Mouse (Mus musculus): Measurements from ENCODE around the gene Clpsl2. TPM values are rescaled to one million over a fixed set of nuclear protein-coding genes. Genes with fewer than 3 reads are reported as not detected.

Clpsl2 gene
- polyA plus RNA-seq, 1 experiment from 2014 or later, result not detected

- Histone ChIP-seq H3K9me3 (replicated peaks; ENCODE audit: control insufficient read depth, low read length) (no peaks in the 10 kb centered on the region), H3K36me3 (ENCODE audit: control insufficient read depth, insufficient read depth, low read length) (no peaks in the 10 kb centered on the region), H3K4me1 (ENCODE audit: control insufficient read depth, insufficient read depth, low read length) (no peaks in the 10 kb centered on the region; the same call in 1 of the 2 replicates), H3K27ac (ENCODE audit: low read depth, low read length) (no peak within 1 kb of the TSS), H3K27me3 (ENCODE audit: control insufficient read depth, insufficient read depth, low read length) (no peaks in the 10 kb centered on the region), H3K9ac (ENCODE audit: low read depth, low read length) (no peak within 1 kb of the TSS), H3K4me2 (no peak within 1 kb of the TSS), H3K4me3 (ENCODE audit: low read depth, low read length) (no peak within 1 kb of the TSS)
- WGBS (ENCODE audit: insufficient replicate concordance), result 51% methylated on average over 4 of the region's 4 CpGs
- no peak for ATAC-seq (replicated peaks; ENCODE audit: insufficient number of reproducible peaks, low FRiP score, low TSS enrichment)
Observed at GRCm38 (mm10) chr17:28560598-28560997, 11.4 kb downstream of the Clpsl2 start, which contains the start of gene Clps. Gene Clps, minus strand, starts transcription at chr17:28560766.

DNA sequence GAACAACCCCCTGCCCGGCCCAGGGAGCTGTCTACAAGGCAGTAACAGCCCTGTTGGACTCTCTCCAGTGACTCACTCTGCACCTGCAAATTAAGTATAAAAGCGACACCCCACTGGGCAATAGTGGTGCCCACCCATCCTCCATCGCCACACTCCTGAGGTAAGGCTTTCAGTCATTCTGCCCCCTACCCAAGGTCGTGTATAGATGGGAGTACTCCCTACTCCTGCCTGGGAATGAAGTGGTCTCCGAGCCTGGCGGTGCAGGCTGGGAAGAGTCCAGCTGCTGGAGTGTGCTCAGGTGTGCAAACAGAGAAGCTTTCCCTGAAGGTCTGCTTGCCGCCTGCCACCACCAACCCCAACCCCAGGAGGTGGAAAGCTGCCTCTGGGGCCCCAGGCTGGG lies 12.4 kb downstream of the Clpsl2 start:
- no peaks in the 10 kb centered on the region for H3K9me3 ChIP-seq (replicated peaks; ENCODE audit: control insufficient read depth, low read length)
- H3K27me3 ChIP-seq (ENCODE audit: control insufficient read depth, insufficient read depth, low read length), result no peaks in the 10 kb centered on the region
- no peak overlapping the region for H3K4me2 ChIP-seq
- H3K4me3 ChIP-seq (ENCODE audit: low read depth, low read length), result no peak overlapping the region
- H3K36me3 ChIP-seq (ENCODE audit: control insufficient read depth, insufficient read depth, low read length), result no peaks in the 10 kb centered on the region
- no peak for ATAC-seq (replicated peaks; ENCODE audit: insufficient number of reproducible peaks, low FRiP score, low TSS enrichment)
- no peaks in the 10 kb centered on the region; the same call in 1 of the 2 replicates for H3K4me1 ChIP-seq (ENCODE audit: control insufficient read depth, insufficient read depth, low read length)
- H3K27ac ChIP-seq (ENCODE audit: low read depth, low read length), result no peak overlapping the region
- 58% methylated on average over 7 of the region's 7 CpGs for WGBS (ENCODE audit: insufficient replicate concordance)
- H3K9ac ChIP-seq (ENCODE audit: low read depth, low read length), result no peak overlapping the region

- H3K9me3 ChIP-seq (replicated peaks; ENCODE audit: control insufficient read depth, low read length), result no peaks in the 10 kb centered on the region
- ATAC-seq (replicated peaks; ENCODE audit: insufficient number of reproducible peaks, low FRiP score, low TSS enrichment), result no peak
Observed at GRCm38 (mm10) chr17:28565181-28565580, 16.0 kb downstream of the Clpsl2 start.

GRCm38 (mm10) chr17:28567541-28567940 lies 18.3 kb downstream of the Clpsl2 start:
- 38% methylated on average over 3 of the region's 3 CpGs for WGBS (ENCODE audit: insufficient replicate concordance)
- no peak overlapping the region for H3K27ac ChIP-seq (ENCODE audit: low read depth, low read length)
- H3K4me3 ChIP-seq (ENCODE audit: low read depth, low read length), result no peak overlapping the region
- H3K9me3 ChIP-seq (replicated peaks; ENCODE audit: control insufficient read depth, low read length), result no peaks in the 10 kb centered on the region
- no peak overlapping the region for H3K4me2 ChIP-seq
- no peaks in the 10 kb centered on the region for H3K4me1 ChIP-seq (ENCODE audit: control insufficient read depth, insufficient read depth, low read length)
- H3K9ac ChIP-seq (ENCODE audit: low read depth, low read length), result no peak overlapping the region
- H3K27me3 ChIP-seq (ENCODE audit: control insufficient read depth, insufficient read depth, low read length), result no peaks in the 10 kb centered on the region
- no peaks in the 10 kb centered on the region for H3K36me3 ChIP-seq (ENCODE audit: control insufficient read depth, insufficient read depth, low read length)
- ATAC-seq (replicated peaks; ENCODE audit: insufficient number of reproducible peaks, low FRiP score, low TSS enrichment), result no peak

More at GRCm38 (mm10) chr17:28565181-28565580, 16.0 kb downstream of the Clpsl2 start:
- Histone ChIP-seq H3K36me3 (ENCODE audit: control insufficient read depth, insufficient read depth, low read length) (no peaks in the 10 kb centered on the region), H3K27me3 (ENCODE audit: control insufficient read depth, insufficient read depth, low read length) (no peaks in the 10 kb centered on the region), H3K4me3 (ENCODE audit: low read depth, low read length) (no peak overlapping the region), H3K9ac (ENCODE audit: low read depth, low read length) (no peak overlapping the region), H3K27ac (ENCODE audit: low read depth, low read length) (no peak overlapping the region), H3K4me1 (ENCODE audit: control insufficient read depth, insufficient read depth, low read length) (no peaks in the 10 kb centered on the region; the same call in 1 of the 2 replicates), H3K4me2 (no peak overlapping the region)

- ATAC-seq (replicated peaks; ENCODE audit: insufficient number of reproducible peaks, low FRiP score, low TSS enrichment), result no peak
- Histone ChIP-seq H3K9ac (ENCODE audit: low read depth, low read length) (no peak overlapping the region), H3K4me1 (ENCODE audit: control insufficient read depth, insufficient read depth, low read length) (no peaks in the 10 kb centered on the region), H3K4me3 (ENCODE audit: low read depth, low read length) (no peak overlapping the region), H3K36me3 (ENCODE audit: control insufficient read depth, insufficient read depth, low read length) (no peaks in the 10 kb centered on the region), H3K27me3 (ENCODE audit: control insufficient read depth, insufficient read depth, low read length) (no peaks in the 10 kb centered on the region), H3K27ac (ENCODE audit: low read depth, low read length) (no peak overlapping the region), H3K4me2 (no peak overlapping the region), H3K9me3 (replicated peaks; ENCODE audit: control insufficient read depth, low read length) (no peaks in the 10 kb centered on the region)
- 78% methylated on average over 3 of the region's 3 CpGs for WGBS (ENCODE audit: insufficient replicate concordance)
Observed at GRCm38 (mm10) chr17:28571868-28572267, 22.7 kb downstream of the Clpsl2 start.

DNA sequence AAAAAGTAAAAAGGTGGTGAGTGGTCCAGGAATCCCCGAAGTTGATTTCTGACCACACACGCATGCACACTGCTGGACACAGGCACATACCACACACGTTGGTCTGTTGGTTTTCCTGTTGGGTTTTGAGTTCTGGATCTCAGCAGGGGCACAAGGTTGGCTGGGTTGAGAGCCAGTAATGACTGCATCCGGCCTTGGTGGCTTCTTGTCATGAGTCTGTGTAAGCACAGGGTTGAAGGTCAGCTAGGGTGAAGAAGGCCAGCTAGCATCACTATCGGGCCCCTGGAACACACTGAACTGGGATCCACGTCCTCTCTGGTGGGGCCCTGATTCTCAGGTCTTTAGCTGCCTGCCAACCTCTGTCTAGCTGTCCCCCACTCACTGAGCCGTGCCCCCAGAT lies 23.3 kb downstream of the Clpsl2 start:
- no peak overlapping the region for H3K9ac ChIP-seq (ENCODE audit: low read depth, low read length)
- no peak overlapping the region for H3K4me3 ChIP-seq (ENCODE audit: low read depth, low read length)
- H3K9me3 ChIP-seq (replicated peaks; ENCODE audit: control insufficient read depth, low read length), result no peaks in the 10 kb centered on the region
- no peaks in the 10 kb centered on the region for H3K4me1 ChIP-seq (ENCODE audit: control insufficient read depth, insufficient read depth, low read length)
- no peak overlapping the region for H3K4me2 ChIP-seq
- ATAC-seq (replicated peaks; ENCODE audit: insufficient number of reproducible peaks, low FRiP score, low TSS enrichment), result no peak
- no peaks in the 10 kb centered on the region for H3K36me3 ChIP-seq (ENCODE audit: control insufficient read depth, insufficient read depth, low read length)
- H3K27me3 ChIP-seq (ENCODE audit: control insufficient read depth, insufficient read depth, low read length), result no peaks in the 10 kb centered on the region
- 68% methylated on average over 7 of the region's 7 CpGs for WGBS (ENCODE audit: insufficient replicate concordance)
- no peak overlapping the region for H3K27ac ChIP-seq (ENCODE audit: low read depth, low read length)

DNA sequence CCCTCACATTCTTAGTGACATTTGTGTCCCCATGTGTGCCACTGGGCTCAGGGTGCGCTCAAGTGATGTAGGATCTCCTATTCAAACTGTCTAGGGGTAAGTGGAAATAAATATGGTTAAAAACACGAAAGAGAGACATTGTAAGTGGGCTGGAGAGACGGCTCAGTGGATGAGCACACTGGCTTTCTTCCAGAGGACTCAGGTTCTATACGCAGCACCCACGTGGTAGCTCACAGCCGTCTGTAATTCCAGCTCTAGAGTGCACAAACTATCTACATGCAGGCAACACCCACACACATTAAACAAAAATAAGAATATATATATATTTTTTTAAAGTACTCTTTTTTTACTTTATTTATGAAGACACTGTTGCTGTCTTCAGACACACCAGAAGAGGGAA lies 23.7 kb downstream of the Clpsl2 start:
- no peak overlapping the region for H3K4me2 ChIP-seq
- no peak overlapping the region for H3K27ac ChIP-seq (ENCODE audit: low read depth, low read length)
- no peaks in the 10 kb centered on the region for H3K36me3 ChIP-seq (ENCODE audit: control insufficient read depth, insufficient read depth, low read length)
- H3K4me1 ChIP-seq (ENCODE audit: control insufficient read depth, insufficient read depth, low read length), result no peaks in the 10 kb centered on the region
- H3K4me3 ChIP-seq (ENCODE audit: low read depth, low read length), result no peak overlapping the region
- no peaks in the 10 kb centered on the region for H3K27me3 ChIP-seq (ENCODE audit: control insufficient read depth, insufficient read depth, low read length)
- no peak overlapping the region for H3K9ac ChIP-seq (ENCODE audit: low read depth, low read length)
- 77% methylated on average over 6 of the region's 6 CpGs for WGBS (ENCODE audit: insufficient replicate concordance)
- H3K9me3 ChIP-seq (replicated peaks; ENCODE audit: control insufficient read depth, low read length), result no peaks in the 10 kb centered on the region
- ATAC-seq (replicated peaks; ENCODE audit: insufficient number of reproducible peaks, low FRiP score, low TSS enrichment), result no peak

DNA sequence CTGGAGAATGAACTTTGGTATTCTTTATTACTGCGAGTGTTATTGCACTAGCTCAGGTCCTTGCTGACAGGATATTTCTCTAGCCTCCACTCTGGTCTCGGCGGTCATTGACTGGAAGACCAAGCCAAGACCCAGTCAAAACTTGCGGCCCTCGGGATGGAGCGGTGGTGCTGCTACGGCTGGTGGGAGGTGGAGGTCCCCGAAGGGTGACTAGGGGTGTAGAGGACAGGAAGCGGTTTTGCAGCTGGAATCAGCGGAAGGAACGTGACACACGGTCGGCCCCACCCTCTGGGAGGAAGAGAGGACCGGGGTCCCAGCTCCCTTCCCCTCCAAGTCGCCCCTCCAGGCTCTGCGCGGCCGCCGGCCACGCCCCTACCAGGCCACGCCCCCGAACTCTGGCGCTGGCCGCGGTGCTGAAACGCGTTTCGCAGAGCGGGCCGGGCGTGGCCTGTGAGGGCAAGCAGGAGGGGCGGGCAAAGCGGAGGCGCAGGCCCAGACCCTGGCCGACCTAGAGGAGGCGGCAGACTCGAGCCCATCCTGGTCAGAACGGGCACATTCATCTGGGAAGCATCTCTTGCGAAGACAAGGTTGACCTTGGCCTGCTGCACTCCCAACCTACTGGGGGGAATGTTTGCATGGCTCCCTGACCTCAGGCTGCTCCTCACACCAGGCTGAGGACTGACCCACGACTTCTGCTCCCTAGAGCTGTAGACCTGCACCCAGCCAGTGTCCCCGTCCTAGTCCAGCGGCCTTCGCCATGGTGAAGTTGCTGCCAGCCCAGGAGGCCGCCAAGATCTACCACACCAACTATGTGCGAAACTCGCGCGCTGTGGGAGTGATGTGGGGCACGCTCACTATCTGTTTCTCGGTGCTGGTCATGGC lies 26.3 kb downstream of the Clpsl2 start, which contains the start of gene Lhfpl5:
TSS of gene Lhfpl5 (plus strand) at position 398 of the 882 bp plus-strand sequence.
- no peaks in the 10 kb centered on the region for H3K27me3 ChIP-seq (ENCODE audit: control insufficient read depth, insufficient read depth, low read length)
- H3K4me2 ChIP-seq, result peak within 1 kb of the TSS; percentile 57
- H3K9me3 ChIP-seq (replicated peaks; ENCODE audit: control insufficient read depth, low read length), result no peaks in the 10 kb centered on the region
- H3K4me1 ChIP-seq (ENCODE audit: control insufficient read depth, insufficient read depth, low read length), result no peaks in the 10 kb centered on the region
- WGBS (ENCODE audit: insufficient replicate concordance), result 16% methylated on average over 50 of the region's 50 CpGs
- H3K4me3 ChIP-seq (ENCODE audit: low read depth, low read length), result peak within 1 kb of the TSS; percentile 29
- peak; percentile 53 for ATAC-seq (replicated peaks; ENCODE audit: insufficient number of reproducible peaks, low FRiP score, low TSS enrichment)
- no peak within 1 kb of the TSS for H3K27ac ChIP-seq (ENCODE audit: low read depth, low read length)
- no peak within 1 kb of the TSS for H3K9ac ChIP-seq (ENCODE audit: low read depth, low read length)
- H3K36me3 ChIP-seq (ENCODE audit: control insufficient read depth, insufficient read depth, low read length), result no peaks in the 10 kb centered on the region

- no peaks in the 10 kb centered on the region for H3K36me3 ChIP-seq (ENCODE audit: control insufficient read depth, insufficient read depth, low read length)
- no peak for ATAC-seq (replicated peaks; ENCODE audit: insufficient number of reproducible peaks, low FRiP score, low TSS enrichment)
Observed at GRCm38 (mm10) chr17:28580396-28580795, 31.2 kb downstream of the Clpsl2 start.

More at GRCm38 (mm10) chr17:28580396-28580795, 31.2 kb downstream of the Clpsl2 start:
- no peaks in the 10 kb centered on the region for H3K27me3 ChIP-seq (ENCODE audit: control insufficient read depth, insufficient read depth, low read length)
- H3K27ac ChIP-seq (ENCODE audit: low read depth, low read length), result no peak overlapping the region
- H3K4me2 ChIP-seq, result no peak overlapping the region
- no peak overlapping the region for H3K4me3 ChIP-seq (ENCODE audit: low read depth, low read length)
- H3K9me3 ChIP-seq (replicated peaks; ENCODE audit: control insufficient read depth, low read length), result no peaks in the 10 kb centered on the region
- WGBS (ENCODE audit: insufficient replicate concordance), result 4% methylated on average over 9 of the region's 9 CpGs
- H3K4me1 ChIP-seq (ENCODE audit: control insufficient read depth, insufficient read depth, low read length), result no peaks in the 10 kb centered on the region
- no peak overlapping the region for H3K9ac ChIP-seq (ENCODE audit: low read depth, low read length)

Data from heart, embryonic 11.5 days (tissue).